Mouse (Mus musculus): ENCODE results near the gene Prrx2. TPM values are rescaled to one million over a fixed set of nuclear protein-coding genes. Genes with fewer than 3 reads are reported as not detected.

Prrx2 gene
- polyA plus RNA-seq, 1 experiment from 2014 or later, result 10.6 TPM

Other genes with a start within 250 kb of the Prrx2 start
- gene Cstad, start 239.9 kb upstream of the Prrx2 start, polyA plus RNA-seq (2015; fragmentation: Nextera tagmentation; extraction: Ambion mirVana), result 1.2 and 1.8 TPM in 2 replicates
- gene 1700001O22Rik, start 31.3 kb upstream of the Prrx2 start, polyA plus RNA-seq (2015; fragmentation: Nextera tagmentation; extraction: Ambion mirVana), result 3.5 TPM in 2 replicates
- 82.6 and 96.6 TPM in 2 replicates for gene Ntmt1, start 27.1 kb upstream of the Prrx2 start, polyA plus RNA-seq (2015; fragmentation: Nextera tagmentation; extraction: Ambion mirVana)
- gene Asb6, start 4.6 kb upstream of the Prrx2 start, polyA plus RNA-seq (2015; fragmentation: Nextera tagmentation; extraction: Ambion mirVana), result 35.5 and 38.3 TPM in 2 replicates
- 13.3 and 13.5 TPM in 2 replicates for gene Ptges, start 94.9 kb downstream of the Prrx2 start, polyA plus RNA-seq (2015; fragmentation: Nextera tagmentation; extraction: Ambion mirVana)
- gene Tor1b, start 118.0 kb downstream of the Prrx2 start, polyA plus RNA-seq (2015; fragmentation: Nextera tagmentation; extraction: Ambion mirVana), result 35.3 and 37.5 TPM in 2 replicates
- 78.9 and 79.7 TPM in 2 replicates for gene Tor1a, start 133.0 kb downstream of the Prrx2 start, polyA plus RNA-seq (2015; fragmentation: Nextera tagmentation; extraction: Ambion mirVana)
- 55.2 and 60.5 TPM in 2 replicates for gene BC005624, start 147.2 kb downstream of the Prrx2 start, polyA plus RNA-seq (2015; fragmentation: Nextera tagmentation; extraction: Ambion mirVana)
- 19.1 and 22.7 TPM in 2 replicates for gene Usp20, start 147.3 kb downstream of the Prrx2 start, polyA plus RNA-seq (2015; fragmentation: Nextera tagmentation; extraction: Ambion mirVana)